Mouse (Mus musculus) fibroblast of lung, adult 2 months (primary cell): Measurements from ENCODE around the gene Cdk17.
A peak's percentile ranks its signal among the peaks of the same experiment; 100 is the strongest.

ENCODE experiments used
- DNase-seq: peaks from one replicate; pipeline ENCODE4 v3.0.0-alpha.2; 2011; ENCODE audit warnings: low read depth

Cdk17 gene

GRCm38 (mm10) chr10:93160807-93161510 is at the start of gene Cdk17:
Gene Cdk17 (plus strand): TSS chr10:93160875.
- DNase-seq = no peak

GRCm38 (mm10) chr10:93111412-93111811 is 49.3 kb upstream of the Cdk17 start:
- no peak for DNase-seq

GRCm38 (mm10) chr10:93112021-93112420 is 48.7 kb upstream of the Cdk17 start:
- no peak for DNase-seq

DNA sequence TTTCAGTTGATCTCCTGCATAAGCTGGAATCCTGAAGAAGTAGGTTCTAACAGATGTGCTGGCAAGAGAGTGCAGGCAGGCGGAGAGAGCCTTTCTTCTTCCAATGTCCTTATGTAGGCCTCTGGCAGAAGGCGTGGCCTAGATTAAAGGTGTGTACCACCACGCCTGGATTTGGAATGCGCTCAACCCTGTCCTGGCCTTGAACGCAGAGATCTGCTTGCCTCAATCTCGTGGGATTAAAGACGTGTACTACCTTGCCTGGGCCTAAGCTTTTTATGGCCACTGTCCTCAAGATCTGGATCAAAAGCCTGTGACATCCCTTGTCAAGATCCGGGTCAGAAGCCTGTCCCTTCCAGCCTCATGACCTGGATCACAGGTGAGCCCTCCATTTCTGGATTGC is 46.7 kb upstream of the Cdk17 start:
- no peak for DNase-seq

- DNase-seq = no peak
Observed at GRCm38 (mm10) chr10:93114782-93115181, 45.9 kb upstream of the Cdk17 start.

DNA sequence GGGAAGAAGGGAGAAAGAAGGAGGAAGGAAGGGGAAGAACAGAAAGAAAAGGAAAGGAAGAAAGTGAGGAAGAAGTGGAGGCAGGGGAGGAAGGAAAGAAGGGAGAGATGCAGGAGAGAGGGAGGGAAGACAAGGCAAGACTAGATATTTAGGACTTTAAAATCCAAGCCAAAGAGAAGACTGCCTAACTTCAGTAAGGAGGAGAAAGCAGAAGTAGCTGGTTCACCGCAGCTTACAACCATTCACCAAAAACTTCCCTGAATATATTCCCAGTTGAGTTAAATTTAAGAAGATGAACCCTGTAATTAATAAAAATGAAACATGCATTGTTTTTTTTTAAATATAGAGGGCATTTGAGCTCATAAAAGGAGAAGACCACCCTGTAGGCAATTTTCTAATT is 44.9 kb upstream of the Cdk17 start:
- DNase-seq = no peak

DNA sequence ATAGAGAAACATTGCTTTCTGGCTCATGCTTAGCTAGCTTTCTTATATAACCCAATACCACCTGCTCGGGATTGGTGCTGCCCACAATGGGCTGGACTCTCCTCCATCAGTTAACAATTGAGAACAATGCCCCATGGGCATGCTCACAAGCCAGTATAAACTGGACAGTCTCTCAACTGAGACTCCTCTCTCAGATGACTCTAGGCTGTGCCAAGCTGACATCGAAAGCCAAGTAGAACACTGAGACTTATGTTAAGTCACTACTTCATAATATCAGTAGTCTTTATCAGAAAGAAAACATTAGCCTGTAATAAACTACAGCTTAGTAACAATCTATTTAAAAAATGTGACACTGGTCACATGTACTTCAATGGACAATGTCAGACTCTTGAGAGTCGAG is 44.0 kb upstream of the Cdk17 start:
- DNase-seq = no peak

DNA sequence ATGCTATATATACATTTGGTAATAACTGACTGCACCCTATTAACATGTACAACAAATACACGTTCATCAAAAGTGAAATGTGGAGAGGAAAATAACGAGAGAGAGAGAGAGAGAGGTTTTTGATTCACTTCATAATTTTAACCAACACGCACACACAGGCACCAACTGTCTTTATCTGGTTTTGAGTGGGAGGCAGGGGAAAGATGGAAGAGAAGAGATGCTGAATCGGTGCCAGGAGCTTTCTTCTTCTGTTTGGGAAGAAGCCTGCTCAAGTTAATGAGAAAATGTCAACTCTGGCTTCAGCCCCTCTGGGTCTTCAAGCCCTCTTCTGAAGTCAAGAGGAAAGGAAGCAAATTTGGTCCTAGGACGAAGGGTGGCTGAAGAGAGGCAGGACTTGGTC is 40.9 kb upstream of the Cdk17 start:
- no peak for DNase-seq

DNA sequence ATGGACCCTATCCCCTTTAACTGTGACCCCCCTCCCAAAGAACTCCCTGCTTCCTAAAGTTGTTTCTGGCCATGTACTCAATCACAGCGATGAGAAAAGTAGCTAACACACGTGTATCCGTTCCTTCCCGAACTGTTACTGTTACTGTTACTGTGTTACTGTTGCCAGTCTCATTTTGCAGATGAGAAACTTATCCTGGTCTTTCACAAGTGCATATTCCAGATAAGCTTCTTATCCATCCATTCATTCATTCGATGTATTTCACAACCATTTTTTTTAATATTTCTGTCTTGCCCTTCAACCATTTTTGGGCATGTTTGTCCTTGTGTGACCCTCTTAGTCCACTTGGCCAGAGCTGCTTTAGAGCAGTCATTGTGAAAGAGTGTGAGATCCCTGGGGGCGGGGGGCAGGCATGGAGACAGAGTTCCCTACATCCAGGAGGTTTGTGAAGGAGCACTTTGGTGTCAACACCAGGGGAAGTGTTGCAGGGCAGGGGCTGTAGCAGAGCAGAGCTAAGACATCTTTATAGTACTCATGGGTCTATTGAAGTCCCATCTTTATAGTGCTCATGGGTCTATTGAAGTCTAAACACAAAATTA is 39.3 kb upstream of the Cdk17 start:
- no peak for DNase-seq

- no peak for DNase-seq
Observed at GRCm38 (mm10) chr10:93122399-93123184, 38.1 kb upstream of the Cdk17 start.

DNA sequence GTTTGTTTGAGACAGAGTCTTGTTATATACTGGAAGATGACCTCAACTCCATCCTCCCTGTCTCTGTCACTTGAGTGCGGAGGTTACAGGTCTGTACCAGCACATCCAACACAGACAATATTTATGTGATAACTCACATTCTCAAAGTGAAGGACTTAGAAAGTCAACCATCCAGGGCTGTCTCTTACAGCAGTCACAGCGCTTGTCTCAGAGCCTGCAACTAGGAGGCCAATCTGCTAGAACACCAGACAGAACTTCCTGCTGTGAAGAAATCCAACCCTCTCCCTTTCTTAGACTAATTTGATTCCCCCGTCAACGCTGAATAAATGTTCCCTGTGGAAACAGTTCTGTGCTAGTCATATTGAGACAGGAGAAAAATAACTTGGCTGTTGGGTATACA is 37.4 kb upstream of the Cdk17 start:
- DNase-seq = no peak

- DNase-seq = peak; percentile 40
Observed at GRCm38 (mm10) chr10:93123957-93124613, 36.6 kb upstream of the Cdk17 start.

GRCm38 (mm10) chr10:93126025-93126424 is 34.6 kb upstream of the Cdk17 start:
- DNase-seq = no peak

DNA sequence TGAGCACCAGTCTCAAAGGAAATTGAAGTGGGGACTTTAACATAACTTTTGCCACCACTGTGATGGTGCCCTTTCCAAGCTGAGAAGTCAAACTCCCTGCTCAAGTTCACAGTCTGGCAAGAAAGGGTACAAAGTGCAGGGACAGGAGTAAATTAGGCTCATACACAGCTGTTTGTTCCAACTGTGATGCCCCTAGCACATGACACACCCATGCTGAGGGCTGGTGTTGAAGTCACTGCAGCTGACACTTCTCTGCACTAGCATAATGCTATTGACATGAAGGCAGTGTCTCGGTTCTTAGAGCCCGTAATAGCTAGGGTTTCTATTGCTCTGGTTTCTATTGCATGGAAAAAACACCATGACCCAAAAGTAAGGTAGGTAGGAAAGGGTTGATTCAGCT is 32.1 kb upstream of the Cdk17 start:
- DNase-seq = no peak

DNA sequence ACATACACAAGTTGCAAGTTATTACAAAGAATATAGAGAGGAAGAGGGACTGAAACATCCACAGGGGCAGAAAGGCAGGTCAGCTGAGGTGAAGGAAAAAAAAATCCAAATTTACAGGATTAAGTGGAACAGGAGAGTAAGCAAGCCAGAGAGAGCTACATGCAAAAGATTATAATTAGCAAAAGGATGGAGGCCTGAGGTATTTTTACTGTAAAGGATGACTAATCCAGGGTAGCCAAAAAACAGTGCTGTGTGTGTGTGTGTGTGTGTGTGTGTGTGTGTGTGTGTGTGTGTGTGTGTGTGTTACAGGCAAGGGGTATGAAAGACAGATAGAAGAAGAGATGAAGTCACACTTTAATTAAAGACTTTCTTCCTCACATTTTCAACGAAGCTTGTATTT is 31.3 kb upstream of the Cdk17 start:
- DNase-seq = no peak

GRCm38 (mm10) chr10:93129904-93130455 is 30.7 kb upstream of the Cdk17 start:
- DNase-seq = no peak

DNA sequence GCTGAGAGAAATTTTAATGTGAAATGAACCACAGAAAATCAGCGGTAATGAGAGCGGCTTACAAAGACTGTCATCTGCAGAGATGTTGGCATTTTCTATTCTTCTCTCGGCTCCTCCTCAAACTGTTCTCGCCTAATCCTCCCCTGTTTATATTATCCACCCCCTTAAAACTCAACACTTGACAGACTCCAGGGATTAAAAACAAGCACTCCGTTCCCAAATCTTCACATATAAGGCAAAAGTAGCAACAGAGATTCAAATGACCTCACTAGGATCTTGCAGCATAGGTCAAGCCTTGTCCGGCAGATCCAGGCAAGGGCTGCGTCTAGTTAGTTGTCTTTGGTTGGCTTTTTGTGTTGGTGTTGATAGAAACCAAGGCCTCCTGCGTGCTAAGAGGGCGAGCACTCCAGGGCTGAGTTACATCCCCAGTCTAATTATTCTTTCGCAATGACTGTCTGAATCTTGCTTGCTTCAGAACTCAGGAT is 30.2 kb upstream of the Cdk17 start:
- peak; percentile 36 for DNase-seq

DNA sequence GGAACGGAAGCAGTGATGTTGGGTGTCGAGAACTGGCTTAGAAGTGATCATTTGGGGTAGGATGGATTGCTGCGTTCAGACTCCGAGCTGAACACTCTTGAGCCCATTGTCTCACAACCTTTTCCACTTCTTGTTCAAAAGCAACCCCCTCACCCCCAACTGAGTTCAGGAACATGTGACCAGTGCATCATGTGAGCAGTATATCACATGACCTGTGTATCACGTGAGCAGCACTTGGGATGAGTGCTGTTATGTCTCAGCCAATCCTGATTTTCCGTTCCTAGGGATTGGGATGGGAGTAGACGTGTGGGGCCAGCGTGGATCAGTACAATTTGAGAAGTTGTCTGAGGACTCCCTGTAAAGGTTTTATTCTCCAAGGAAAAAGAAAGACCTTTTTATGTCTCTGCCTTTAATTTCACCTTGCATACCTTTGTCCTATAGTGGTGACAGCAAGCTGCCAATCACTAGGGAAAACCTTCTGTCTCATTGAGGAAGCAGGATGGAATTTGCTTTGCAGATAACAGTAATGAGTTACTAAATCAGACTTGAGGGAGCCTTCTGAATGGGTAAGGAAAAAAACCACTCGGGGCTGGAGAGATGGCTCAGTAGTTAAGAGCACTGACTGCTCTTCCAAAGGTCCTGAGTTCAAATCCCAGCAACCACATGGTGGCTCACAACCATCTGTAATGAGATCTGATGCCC is 28.7 kb upstream of the Cdk17 start:
- DNase-seq = no peak

GRCm38 (mm10) chr10:93138730-93139129 is 21.9 kb upstream of the Cdk17 start:
- peak; percentile 77 for DNase-seq

- no peak for DNase-seq
Observed at GRCm38 (mm10) chr10:93140778-93141177, 19.9 kb upstream of the Cdk17 start.

DNA sequence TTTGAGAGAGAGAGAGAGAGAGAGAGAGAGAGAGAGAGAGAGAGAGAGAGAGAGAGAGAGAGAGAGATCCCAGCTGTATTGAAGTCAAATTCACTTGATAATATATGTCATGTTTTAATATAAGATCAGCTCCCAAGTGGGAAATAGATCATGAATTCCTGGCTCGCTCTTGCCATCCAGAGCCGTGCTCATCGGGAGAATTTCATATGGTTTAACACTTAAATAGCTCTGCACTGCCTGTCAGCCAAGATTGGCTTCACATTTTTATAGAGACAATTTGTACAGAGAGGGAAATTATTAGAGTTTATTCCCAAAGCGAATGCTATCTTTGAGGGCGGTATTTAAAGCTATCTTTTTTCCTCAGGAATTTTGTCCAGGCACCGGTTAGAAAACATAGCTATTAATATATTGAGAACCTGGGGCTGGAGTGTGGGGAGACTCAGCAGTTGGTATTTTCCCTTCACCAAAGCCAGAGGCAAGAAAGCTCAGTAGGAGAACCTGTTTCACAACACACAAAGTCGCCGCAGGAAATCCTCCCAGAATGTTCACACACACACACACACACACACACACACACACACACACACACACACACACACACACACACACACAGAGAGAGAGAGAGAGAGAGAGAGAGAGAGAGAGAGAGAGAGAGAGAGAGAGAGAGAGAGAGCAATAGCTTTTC is 17.9 kb upstream of the Cdk17 start:
- DNase-seq = no peak
